Mouse (Mus musculus) monocyte, adult 5-6 weeks (primary cell): ENCODE results near the gene Wbp2. TPM values are rescaled to one million over a fixed set of nuclear protein-coding genes. Genes with fewer than 3 reads are reported as not detected.
"Not testable (repeated sequence)": the region's sequence is repeated elsewhere in the genome, so short reads cannot be mapped to it uniquely, and the experiment has no call there.

Source experiments
- ATAC-seq: fragments of 153-309, 156-312 bp; replicated peaks from 2 replicates; pipeline ENCODE4 v1.8.0; 2017; ENCODE audit warnings: mild to moderate bottlenecking; ENCODE audit not compliant: low TSS enrichment, insufficient number of reproducible peaks, severe bottlenecking, poor library complexity, low FRiP score
- total RNA-seq: library from RNA; stranded (forward); fragments of 200-1000, 200-491, 200-594 nt; gene quantifications from 3 replicates; pipeline ENCODE4 v1.2.3, GENCODE M21; 2017

Gene Wbp2
- 59.0 to 73.8 TPM (median 62.7 TPM) in 3 replicates for total RNA-seq

- ATAC-seq = peak; percentile 96
Measured at GRCm38 (mm10) chr11:116086258-116087193, at the start of gene Wbp2. Gene Wbp2, minus strand, starts transcription at chr11:116086995.

- ATAC-seq = no peak
Measured at GRCm38 (mm10) chr11:116134171-116134570, 47.4 kb upstream of the Wbp2 start.

- ATAC-seq = no peak
Measured at GRCm38 (mm10) chr11:116133497-116133896, 46.7 kb upstream of the Wbp2 start.

- ATAC-seq = no peak
Measured at GRCm38 (mm10) chr11:116132366-116133333, 45.9 kb upstream of the Wbp2 start.

- no peak for ATAC-seq
Measured at GRCm38 (mm10) chr11:116131349-116132170, 44.8 kb upstream of the Wbp2 start.

GRCm38 (mm10) chr11:116130488-116131205 is 43.9 kb upstream of the Wbp2 start, which contains the start of gene Trim65:
Gene Trim65, minus strand, starts transcription at chr11:116131128.
- ATAC-seq = peak; percentile 84

- peak; percentile 30 for ATAC-seq
Measured at GRCm38 (mm10) chr11:116129993-116130487, 43.2 kb upstream of the Wbp2 start.

- no peak for ATAC-seq
Measured at GRCm38 (mm10) chr11:116129091-116129790, 42.4 kb upstream of the Wbp2 start.

- no peak for ATAC-seq
Measured at GRCm38 (mm10) chr11:116127986-116128385, 41.2 kb upstream of the Wbp2 start.

- no peak for ATAC-seq
Measured at GRCm38 (mm10) chr11:116127156-116127980, 40.6 kb upstream of the Wbp2 start, which contains the start of gene Trim47. Gene Trim47, minus strand, starts transcription at chr11:116127210.

GRCm38 (mm10) chr11:116126261-116126660 is 39.5 kb upstream of the Wbp2 start:
- ATAC-seq = no peak

GRCm38 (mm10) chr11:116121731-116122245 is 35.0 kb upstream of the Wbp2 start:
- ATAC-seq = not testable (repeated sequence)

- no peak for ATAC-seq
Measured at GRCm38 (mm10) chr11:116117819-116118218, 31.0 kb upstream of the Wbp2 start.

- no peak for ATAC-seq
Measured at GRCm38 (mm10) chr11:116117241-116117640, 30.4 kb upstream of the Wbp2 start.

- no peak for ATAC-seq
Measured at GRCm38 (mm10) chr11:116111611-116112203, 24.9 kb upstream of the Wbp2 start.

- no peak for ATAC-seq
Measured at GRCm38 (mm10) chr11:116111067-116111466, 24.3 kb upstream of the Wbp2 start.
